ENCODE assay signal across 18 mouse cellular contexts in the genomic region with DNA sequence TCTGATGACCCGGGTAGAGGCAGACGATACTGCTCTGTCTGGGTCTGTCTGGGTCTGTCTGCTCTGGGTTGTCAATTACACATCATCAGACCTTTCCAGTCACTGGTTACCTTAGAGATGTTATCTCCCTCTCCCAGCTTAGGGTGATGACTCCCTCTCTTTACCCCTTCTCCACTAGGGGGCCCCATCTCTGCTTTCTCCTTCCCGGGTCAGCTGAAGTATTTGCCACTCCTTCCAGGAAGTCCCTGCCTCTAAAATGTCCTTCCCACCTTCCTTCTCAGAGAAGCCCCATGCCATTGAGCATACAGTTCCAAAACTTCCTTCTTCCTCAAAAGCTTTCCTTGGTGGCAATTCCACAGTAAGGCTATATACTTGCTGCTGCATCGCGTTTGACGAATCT. TPM values are rescaled to one million over a fixed set of nuclear protein-coding genes. Genes with fewer than 3 reads are reported as not detected.
DNase-seq lines count a peak whose midpoint lies in the region; ATAC-seq and TF ChIP-seq lines count a peak whose summit lies in the region.
"Had no signal": no experiment of that assay in that cellular context is flagged by ENCODE, and none has a peak within 500 bp of the region (broad histone marks: within the 10 kb centered on the region; RNA-seq: fewer than 3 reads in every experiment).

No protein-coding gene starts in this region.

- no peak for TF ChIP-seq POLR2A in heart, adult 2 months (IDR thresholded peaks at IDR 0.05; ENCODE audit: insufficient read depth, low read depth, low read length)

- no peak for TF ChIP-seq EP300 in heart, adult 2 months (IDR thresholded peaks at IDR 0.05; ENCODE audit: insufficient read depth, low read depth, low read length)
- no peak for TF ChIP-seq EP300 in lung, postnatal 0 days (IDR thresholded peaks at IDR 0.05)

- intact Hi-C loops in heart, adult 2 months (cut with DNase I): no loop called here

- DNase-seq in heart, adult 2 months: no peak
- no peak for DNase-seq in lung, postnatal 0 days (ENCODE audit: low spot score)
- DNase-seq in lung, postnatal 10 days: no peak
- DNase-seq in B cell, adult 2 months: no peak
- DNase-seq in urinary bladder, postnatal 36 days (ENCODE audit: low spot score in 2 of 2): no peak
- DNase-seq: adrenal gland, postnatal 36 days; gastrocnemius, postnatal 10 days; heart, postnatal 36 days; kidney, postnatal 36 days; layer of hippocampus, postnatal 36 days; right cerebral cortex, adult 18-20 months had no signal

- ATAC-seq in heart, embryonic 11.5 days (replicated peaks; ENCODE audit: insufficient number of reproducible peaks, low FRiP score, low TSS enrichment): no peak
- ATAC-seq in lung, postnatal 0 days: no peak
- peak; percentile 50; the same call in 1 of the 2 replicates for ATAC-seq in common myeloid progenitor, adult 5-6 weeks (replicated peaks; ENCODE audit: low read depth, poor library complexity, severe bottlenecking)
- ATAC-seq: forebrain, embryonic 15.5 days; midbrain, embryonic 16.5 days had no signal

- no peak overlapping the region for H3K4me3 ChIP-seq in heart, adult 2 months
- no peak overlapping the region for H3K4me3 ChIP-seq in heart, embryonic 11.5 days (ENCODE audit: low read depth, low read length)
- no peak overlapping the region for H3K4me3 ChIP-seq in lung, postnatal 0 days (ENCODE audit: low read depth, low read length)
- H3K4me3 ChIP-seq in E14TG2a.4 (replicated peaks; ENCODE audit: low read length): peak overlapping the region; percentile 71
- H3K4me3 ChIP-seq: forebrain, embryonic 15.5 days; heart, embryonic 10.5 days; limb, embryonic 13.5 days had no signal

- H3K9me3 ChIP-seq in heart, embryonic 11.5 days (replicated peaks; ENCODE audit: control insufficient read depth, low read length): no peaks in the 10 kb centered on the region
- H3K9me3 ChIP-seq in lung, postnatal 0 days (ENCODE audit: low read length): no peaks in the 10 kb centered on the region
- H3K9me3 ChIP-seq in E14TG2a.4 (ENCODE audit: low read length): no peaks in the 10 kb centered on the region
- H3K9me3 ChIP-seq: forebrain, embryonic 15.5 days; heart, embryonic 10.5 days; limb, embryonic 13.5 days had no signal

- H3K27ac ChIP-seq in heart, adult 2 months: no peak overlapping the region
- no peak overlapping the region for H3K27ac ChIP-seq in heart, embryonic 11.5 days (ENCODE audit: low read depth, low read length)
- H3K27ac ChIP-seq in lung, postnatal 0 days (ENCODE audit: low read length): no peak overlapping the region
- H3K27ac ChIP-seq: forebrain, embryonic 15.5 days; heart, embryonic 10.5 days; limb, embryonic 13.5 days had no signal

- WGBS in heart, adult 2 months: 63% methylated on average over 6 of the region's 6 CpGs
- WGBS in heart, embryonic 11.5 days (ENCODE audit: insufficient replicate concordance): 57% methylated on average over 6 of the region's 6 CpGs
- 59% methylated on average over 6 of the region's 6 CpGs for WGBS in lung, postnatal 0 days

- no peak overlapping the region for H3K9ac ChIP-seq in heart, adult 2 months (ENCODE audit: low read depth, low read length)
- H3K9ac ChIP-seq in heart, embryonic 11.5 days (ENCODE audit: low read depth, low read length): no peak overlapping the region
- H3K9ac ChIP-seq in lung, postnatal 0 days (replicated peaks; ENCODE audit: low read depth): no peak overlapping the region
- H3K9ac ChIP-seq: forebrain, embryonic 15.5 days; limb, embryonic 13.5 days had no signal

- H3K4me2 ChIP-seq in heart, embryonic 11.5 days: no peak overlapping the region
- no peak overlapping the region for H3K4me2 ChIP-seq in lung, postnatal 0 days (replicated peaks; ENCODE audit: low read depth, low read length)
- H3K4me2 ChIP-seq: forebrain, embryonic 15.5 days; limb, embryonic 13.5 days had no signal

- no peaks in the 10 kb centered on the region for H3K4me1 ChIP-seq in heart, adult 2 months (ENCODE audit: control insufficient read depth, insufficient read depth, low read length)
- H3K4me1 ChIP-seq in heart, embryonic 11.5 days (ENCODE audit: control insufficient read depth, insufficient read depth, low read length): peaks cover 4% of the 10 kb centered on the region; the same call in 1 of the 2 replicates
- no peaks in the 10 kb centered on the region for H3K4me1 ChIP-seq in lung, postnatal 0 days (ENCODE audit: insufficient read depth, low read depth, low read length)
- peaks cover 80% of the 10 kb centered on the region for H3K4me1 ChIP-seq in E14TG2a.4 (replicated peaks; ENCODE audit: low read depth, low read length)
- H3K4me1 ChIP-seq: forebrain, embryonic 15.5 days had no signal

- no peaks in the 10 kb centered on the region for H3K79me2 ChIP-seq in heart, adult 2 months (replicated peaks; ENCODE audit: control insufficient read depth, insufficient read depth, low read length)

- H3K36me3 ChIP-seq in heart, adult 2 months (ENCODE audit: control insufficient read depth, insufficient read depth, low read length): no peaks in the 10 kb centered on the region
- no peaks in the 10 kb centered on the region for H3K36me3 ChIP-seq in heart, embryonic 11.5 days (ENCODE audit: control insufficient read depth, insufficient read depth, low read length)
- no peaks in the 10 kb centered on the region for H3K36me3 ChIP-seq in lung, postnatal 0 days (ENCODE audit: insufficient read depth, low read length)
- H3K36me3 ChIP-seq in E14TG2a.4 (ENCODE audit: insufficient read depth, low read length): 0 out of 2 replicates have a peak, but pooled peaks cover under 1% of the 10 kb centered on the region
- H3K36me3 ChIP-seq: forebrain, embryonic 15.5 days; heart, embryonic 10.5 days; limb, embryonic 13.5 days had no signal

- peaks cover 2% of the 10 kb centered on the region; the same call in 1 of the 2 replicates for H3K27me3 ChIP-seq in heart, adult 2 months (ENCODE audit: control insufficient read depth, insufficient read depth, low read length)
- peaks cover 9% of the 10 kb centered on the region for H3K27me3 ChIP-seq in heart, embryonic 11.5 days (ENCODE audit: control insufficient read depth, insufficient read depth, low read length)
- peaks cover 4% of the 10 kb centered on the region for H3K27me3 ChIP-seq in lung, postnatal 0 days (replicated peaks; ENCODE audit: insufficient read depth, low read length)
- H3K27me3 ChIP-seq in E14TG2a.4 (ENCODE audit: insufficient read depth, low read length): no peaks in the 10 kb centered on the region
- H3K27me3 ChIP-seq: forebrain, embryonic 15.5 days had no signal

- peak; percentile 25 for TF ChIP-seq CTCF in heart, adult 2 months (IDR thresholded peaks at IDR 0.05)
- peak; percentile 50 for TF ChIP-seq CTCF in lung, postnatal 0 days (IDR thresholded peaks at IDR 0.05)
- peak; percentile 89 for TF ChIP-seq CTCF in E14TG2a.4 (conservative IDR thresholded peaks at IDR 0.05; ENCODE audit: low read length)

RNA-seq across cellular contexts. Expression of a gene that starts 21.5 kb away (rescaled TPM):
- total RNA-seq in heart, adult 2 months (2021): 1 to 10 TPM; 1.0 to 1.2 TPM
- 2.1 and 2.6 TPM in 2 replicates for polyA plus RNA-seq in heart, adult 2 months (2012; rRNA removed)
- 3.3 and 4.1 TPM in 2 replicates for polyA plus RNA-seq in heart, embryonic 11.5 days (2014; fragmentation: Nextera tagmentation; extraction: Ambion mirVana)
- polyA plus RNA-seq in lung, postnatal 0 days (2015; fragmentation: Nextera tagmentation; extraction: Ambion mirVana): 1.9 and 2.7 TPM in 2 replicates
- total RNA-seq in common myeloid progenitor, adult 5-6 weeks (2017): not detected in 2 replicates

Comparison
In these comparisons a context has a peak if more than half of its experiments do, and no peak if none do; other contexts are left out.
1. CTCF ChIP-seq: peak in every context shown above with its lines; median percentile 89 in E14TG2a.4; 50 in lung, postnatal 0 days; 25 in heart, adult 2 months.